Mouse (Mus musculus): ENCODE results near the gene Hist2h3c1.
"Not testable (repeated sequence)": the region's sequence is repeated elsewhere in the genome, so short reads cannot be mapped to it uniquely, and the experiment has no call there.

Gene Hist2h3c1

GRCm38 (mm10) chr3:96249034-96249345 lies 2.5 kb downstream of the Hist2h3c1 start:
- in situ Hi-C loops (cut with MboI; ENCODE audit: low pct_unique_long_range_greater_than_20kb in 1 of 2, low sequenced_read_pairs in 2 of 2, unreplicated experiment in 1 of 2): no loop called here

DNA sequence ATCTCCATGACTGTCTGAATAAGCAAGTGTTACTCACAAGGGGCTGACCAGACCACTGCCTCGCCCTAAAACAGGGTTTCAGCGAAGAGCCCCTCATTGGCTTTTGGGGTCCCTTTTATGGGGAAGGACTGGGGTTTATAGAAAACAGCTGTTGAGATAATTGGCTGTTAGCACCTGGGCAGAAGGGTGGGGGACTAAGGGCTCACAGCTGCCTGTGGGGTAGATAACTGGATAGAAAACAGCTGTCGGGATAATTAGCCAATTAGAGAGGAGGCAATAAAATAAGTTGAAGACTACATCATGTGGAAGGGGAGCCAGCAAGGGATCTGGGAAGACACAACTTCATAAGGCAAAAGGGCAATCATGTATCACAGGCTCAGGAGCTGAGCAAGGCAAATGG lies 4.4 kb downstream of the Hist2h3c1 start:
- in situ Hi-C loops (cut with MboI; ENCODE audit: low pct_unique_long_range_greater_than_20kb in 1 of 2, low sequenced_read_pairs in 2 of 2, unreplicated experiment in 1 of 2): no loop called here

GRCm38 (mm10) chr3:96251787-96252186 lies 5.3 kb downstream of the Hist2h3c1 start:
- in situ Hi-C loops (cut with MboI; ENCODE audit: low pct_unique_long_range_greater_than_20kb in 1 of 2, low sequenced_read_pairs in 2 of 2, unreplicated experiment in 1 of 2): no loop called here

GRCm38 (mm10) chr3:96254683-96255355 lies 8.3 kb downstream of the Hist2h3c1 start:
- in situ Hi-C loops (cut with MboI; ENCODE audit: low pct_unique_long_range_greater_than_20kb in 1 of 2, low sequenced_read_pairs in 2 of 2, unreplicated experiment in 1 of 2): no loop called here

DNA sequence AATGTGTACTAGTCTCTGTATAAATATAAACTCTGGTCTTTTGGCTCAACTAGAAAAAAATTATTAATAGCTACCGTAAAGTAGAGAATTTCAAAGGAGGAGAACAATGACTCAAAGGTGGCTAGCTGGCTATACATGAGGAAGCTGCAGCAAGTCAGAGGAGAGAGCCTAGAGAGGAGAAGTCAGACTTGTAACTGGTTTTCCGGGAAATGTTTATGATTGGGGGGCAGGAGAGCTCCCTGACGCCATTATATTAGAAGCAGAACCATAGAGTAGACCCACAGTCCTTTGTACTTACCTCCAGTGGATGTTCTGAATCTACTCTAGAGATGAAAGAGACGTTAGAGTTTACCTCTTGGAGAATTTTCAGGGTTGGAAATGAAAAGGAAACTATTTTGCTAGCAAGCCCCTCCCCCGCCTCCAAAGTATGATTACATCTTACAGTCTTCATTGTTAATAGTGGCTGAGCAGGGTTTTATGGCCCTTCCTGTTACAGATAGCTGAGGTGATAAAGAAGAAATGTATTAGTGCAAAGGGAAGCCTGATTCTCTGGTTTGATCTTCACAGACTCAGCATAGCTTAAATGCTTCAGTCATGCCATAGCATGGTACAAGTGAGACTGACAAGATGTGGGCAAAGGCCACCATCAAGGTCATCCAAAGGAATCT lies 9.6 kb downstream of the Hist2h3c1 start:
- in situ Hi-C loops (cut with MboI; ENCODE audit: low pct_unique_long_range_greater_than_20kb in 1 of 2, low sequenced_read_pairs in 2 of 2, unreplicated experiment in 1 of 2): no loop called here

DNA sequence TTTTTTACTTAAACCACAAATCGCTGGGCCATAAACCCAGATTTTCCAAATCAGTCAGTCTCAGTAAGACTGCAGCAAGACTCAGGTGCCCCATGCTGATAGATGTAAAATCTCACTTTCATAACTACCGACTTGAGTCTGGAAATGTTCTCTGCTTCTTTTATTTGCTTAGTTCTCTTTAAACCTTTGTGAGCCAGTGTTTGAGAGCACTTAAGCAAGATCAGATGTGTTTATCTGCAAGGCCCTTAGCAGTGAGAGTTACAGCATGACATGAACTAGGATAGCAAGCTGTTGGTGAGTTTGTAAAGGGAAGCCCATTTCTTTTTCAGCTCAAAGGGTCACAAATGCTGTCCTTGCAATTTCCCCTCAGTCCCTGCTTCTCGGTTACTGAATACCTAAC lies 10.7 kb downstream of the Hist2h3c1 start:
- in situ Hi-C loops (cut with MboI; ENCODE audit: low pct_unique_long_range_greater_than_20kb in 1 of 2, low sequenced_read_pairs in 2 of 2, unreplicated experiment in 1 of 2): no loop called here

DNA sequence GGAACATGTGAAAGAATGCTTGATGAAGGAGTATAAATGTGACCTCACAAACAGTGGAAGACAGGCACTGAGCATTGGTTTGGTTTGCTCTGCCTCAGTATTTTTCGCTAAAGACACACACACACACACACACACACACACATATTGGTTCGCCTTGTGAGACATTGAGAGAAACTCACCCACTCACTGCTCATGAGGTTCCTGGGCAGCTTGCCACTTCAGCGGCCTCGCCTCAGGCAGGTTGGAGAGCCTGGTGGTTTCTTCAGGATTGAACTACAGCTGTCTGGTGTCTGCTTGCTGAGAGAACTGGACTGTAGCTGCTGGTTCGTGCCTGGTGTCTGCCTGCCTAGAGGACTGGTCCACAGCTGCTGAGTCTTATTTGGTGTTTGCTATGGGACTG lies 13.7 kb downstream of the Hist2h3c1 start:
- in situ Hi-C loops (cut with MboI; ENCODE audit: low pct_unique_long_range_greater_than_20kb in 1 of 2, low sequenced_read_pairs in 2 of 2, unreplicated experiment in 1 of 2): no loop called here

DNA sequence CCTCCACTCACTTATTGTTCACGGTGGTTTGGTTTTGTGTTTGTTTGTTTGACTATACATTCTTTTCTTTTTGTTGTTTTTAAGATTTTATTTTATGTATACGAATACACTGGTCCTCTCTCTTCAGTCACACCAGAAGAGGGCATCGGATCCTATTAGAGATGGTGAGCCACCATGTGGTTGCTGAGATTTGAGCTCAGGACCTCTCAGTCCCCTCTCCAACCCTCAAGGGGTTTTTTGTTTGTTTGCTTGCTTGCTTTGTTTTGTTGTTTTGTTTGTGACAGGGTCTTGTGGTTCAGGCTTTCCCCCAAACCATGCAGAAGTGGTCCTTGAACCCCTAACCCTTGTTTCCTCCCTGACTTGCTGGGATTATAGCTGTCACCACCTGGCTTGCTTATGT lies 15.1 kb downstream of the Hist2h3c1 start:
- in situ Hi-C loops (cut with MboI; ENCODE audit: low pct_unique_long_range_greater_than_20kb in 1 of 2, low sequenced_read_pairs in 2 of 2, unreplicated experiment in 1 of 2): no loop called here

DNA sequence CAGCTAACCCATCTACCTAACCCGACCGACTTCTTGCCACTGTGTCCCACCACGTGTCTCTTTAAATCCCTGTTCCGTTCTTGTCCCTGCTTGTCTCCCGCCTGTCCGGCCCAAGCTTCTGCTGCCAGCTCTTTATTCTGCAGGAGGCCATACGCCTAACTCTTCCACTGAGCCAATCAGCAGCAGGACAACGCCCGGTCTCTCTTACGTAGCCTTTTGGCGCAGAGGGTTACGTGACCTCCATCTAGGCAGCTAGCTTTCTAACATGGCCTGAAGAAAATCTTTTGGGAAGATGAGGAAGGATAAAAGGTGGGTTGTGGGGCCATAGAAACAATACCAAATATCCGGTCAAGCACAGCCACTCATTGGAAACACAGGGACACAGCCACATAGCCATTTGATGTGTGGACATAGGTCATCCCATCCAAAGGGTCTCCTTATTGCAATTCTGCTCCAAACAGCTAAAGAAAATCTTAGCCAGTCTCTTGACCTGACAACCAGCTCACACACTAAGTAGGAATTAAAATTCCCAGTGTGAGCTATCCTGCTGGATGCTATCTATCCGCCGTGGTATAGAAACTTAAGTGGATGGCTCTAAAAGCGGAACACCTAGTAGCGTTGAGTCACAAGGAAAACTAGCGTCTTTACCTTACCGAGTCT lies 15.9 kb downstream of the Hist2h3c1 start:
- in situ Hi-C loops (cut with MboI; ENCODE audit: low pct_unique_long_range_greater_than_20kb in 1 of 2, low sequenced_read_pairs in 2 of 2, unreplicated experiment in 1 of 2): no loop called here

DNA sequence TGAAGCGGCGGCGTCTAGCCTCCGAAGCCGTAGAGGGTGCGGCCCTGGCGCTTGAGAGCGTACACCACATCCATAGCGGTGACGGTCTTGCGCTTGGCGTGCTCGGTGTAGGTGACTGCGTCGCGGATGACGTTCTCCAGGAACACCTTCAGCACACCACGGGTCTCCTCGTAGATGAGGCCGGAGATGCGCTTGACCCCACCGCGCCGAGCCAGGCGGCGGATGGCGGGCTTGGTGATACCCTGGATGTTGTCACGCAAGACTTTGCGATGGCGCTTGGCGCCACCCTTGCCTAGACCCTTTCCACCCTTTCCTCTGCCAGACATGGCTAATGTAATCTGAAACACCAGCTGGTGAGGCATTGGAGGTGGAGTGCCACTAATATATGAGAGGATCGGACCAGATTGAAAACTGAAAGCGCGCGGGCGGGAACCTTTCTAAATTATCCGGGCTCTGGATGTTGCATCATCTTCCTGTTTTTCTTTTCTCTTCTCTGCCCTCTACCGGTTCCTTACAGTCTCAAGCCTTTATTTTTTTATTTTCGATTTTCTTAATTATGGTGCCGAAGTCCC lies 16.6 kb downstream of the Hist2h3c1 start, which contains the start of gene Hist2h4:
Hist2h4 (minus strand) TSS at position 333 of the 572 bp plus-strand sequence.
- in situ Hi-C loops (cut with MboI; ENCODE audit: low pct_unique_long_range_greater_than_20kb in 1 of 2, low sequenced_read_pairs in 2 of 2, unreplicated experiment in 1 of 2): no loop called here

- in situ Hi-C loops (cut with MboI; ENCODE audit: low pct_unique_long_range_greater_than_20kb in 1 of 2, low sequenced_read_pairs in 2 of 2, unreplicated experiment in 1 of 2): no loop called here
These were observed 17.3 kb downstream of the Hist2h3c1 start for GRCm38 (mm10) chr3:96263558-96264403.

DNA sequence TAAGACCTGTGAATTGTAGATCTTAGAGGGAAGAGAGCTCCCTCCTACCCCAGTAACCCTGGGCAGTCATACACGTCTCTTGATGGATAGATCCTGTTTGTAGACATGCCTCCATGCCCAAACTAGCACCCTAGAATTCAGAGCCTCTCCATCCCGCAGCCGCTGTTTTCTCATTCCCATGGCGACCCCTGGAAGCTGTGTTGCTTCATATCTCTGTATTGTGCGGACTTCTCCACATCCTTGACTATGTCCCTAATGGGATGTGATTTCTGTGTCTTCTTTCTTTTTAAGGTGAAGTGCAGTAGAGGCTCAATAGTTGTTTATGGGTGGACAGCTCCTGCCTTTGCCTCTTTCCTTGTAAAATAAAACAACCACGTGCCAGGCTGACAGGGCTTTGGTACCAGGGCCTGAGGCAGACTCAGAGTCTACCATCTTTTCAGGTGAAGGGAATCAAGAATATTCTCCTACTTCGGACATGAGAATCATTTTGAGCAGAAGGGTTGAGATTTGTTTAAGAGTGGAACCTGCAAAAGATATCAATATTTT lies 18.0 kb downstream of the Hist2h3c1 start:
- in situ Hi-C loops (cut with MboI; ENCODE audit: low pct_unique_long_range_greater_than_20kb in 1 of 2, low sequenced_read_pairs in 2 of 2, unreplicated experiment in 1 of 2): no loop called here

- in situ Hi-C loops (cut with MboI; ENCODE audit: low pct_unique_long_range_greater_than_20kb in 1 of 2, low sequenced_read_pairs in 2 of 2, unreplicated experiment in 1 of 2): no loop called here
These were observed 19.7 kb downstream of the Hist2h3c1 start for GRCm38 (mm10) chr3:96266132-96266710.

GRCm38 (mm10) chr3:96267541-96267940 lies 21.1 kb downstream of the Hist2h3c1 start:
- in situ Hi-C loops (cut with MboI; ENCODE audit: low pct_unique_long_range_greater_than_20kb in 1 of 2, low sequenced_read_pairs in 2 of 2, unreplicated experiment in 1 of 2): no loop called here

- in situ Hi-C loops (cut with MboI; ENCODE audit: low pct_unique_long_range_greater_than_20kb in 1 of 2, low sequenced_read_pairs in 2 of 2, unreplicated experiment in 1 of 2): no loop called here
These were observed 21.7 kb downstream of the Hist2h3c1 start, which contains the start of gene Hist2h3b for GRCm38 (mm10) chr3:96268051-96268775. Hist2h3b (plus strand) TSS chr3:96268654.

- in situ Hi-C loops (cut with MboI; ENCODE audit: low pct_unique_long_range_greater_than_20kb in 1 of 2, low sequenced_read_pairs in 2 of 2, unreplicated experiment in 1 of 2): not testable (repeated sequence)
These were observed 22.4 kb downstream of the Hist2h3c1 start for GRCm38 (mm10) chr3:96268776-96269378.

Data from mouse embryonic stem cell (cell line).